Comparison of ENCODE assay signal across 20 mouse cellular contexts in the genomic region with DNA sequence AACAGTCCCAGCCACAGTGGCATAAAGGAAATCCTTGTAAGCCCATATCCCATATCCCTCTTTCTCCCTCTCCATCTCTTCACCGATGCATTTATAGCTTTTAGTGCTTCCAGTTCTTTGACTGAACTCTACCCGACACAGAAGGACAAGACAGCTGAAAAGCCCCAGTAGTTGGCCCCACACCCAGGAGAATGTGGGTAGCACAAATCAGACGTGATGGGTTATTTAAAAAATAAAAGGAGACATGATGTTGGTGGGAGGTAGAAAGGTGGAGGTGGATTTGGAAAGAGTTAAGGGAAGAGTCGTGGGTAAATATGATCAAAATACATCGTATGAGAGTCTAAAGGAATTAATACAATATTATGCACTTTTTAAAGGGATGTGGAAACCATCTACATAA. TPM values are rescaled to one million over a fixed set of nuclear protein-coding genes. Genes with fewer than 3 reads are reported as not detected.
A peak's percentile ranks its signal among the peaks of the same experiment; 100 is the strongest.
DNase-seq lines count a peak whose midpoint lies in the region; TF ChIP-seq lines count a peak whose summit lies in the region.
"Had no signal": no experiment of that assay in that cellular context is flagged by ENCODE, and none has a peak within 500 bp of the region (broad histone marks: within the 10 kb centered on the region; RNA-seq: fewer than 3 reads in every experiment).

No protein-coding gene starts in this region.

- peak overlapping the region; percentile 72 for H3K27ac ChIP-seq in layer of hippocampus, adult 2 months
- peak overlapping the region; percentile 63; the same call in 1 of the 2 replicates for H3K27ac ChIP-seq in left cerebral cortex, adult 2 months
- peak overlapping the region; percentile 82; the same call in 1 of the 2 replicates for H3K27ac ChIP-seq in cortical plate, adult 2 months (ENCODE audit: insufficient read depth, low read length)
- H3K27ac ChIP-seq: embryonic facial prominence, embryonic 10.5 days; embryonic facial prominence, embryonic 12.5 days; forebrain, embryonic 13.5 days; forebrain, embryonic 15.5 days had no signal

- TF ChIP-seq CTCF in layer of hippocampus, adult 2 months (conservative IDR thresholded peaks at IDR 0.05) = no peak
- no peak for TF ChIP-seq CTCF in left cerebral cortex, adult 2 months (IDR thresholded peaks at IDR 0.05)
- TF ChIP-seq CTCF in cortical plate, adult 2 months (IDR thresholded peaks at IDR 0.05; ENCODE audit: extremely low read depth, insufficient read depth, low read length) = no peak

- intact Hi-C loops in left cerebral cortex, adult 2 months (cut with DNase I) = loop anchor here (5.0 kb wide), 1 partner anchor 95 kb away; no protein-coding TSS in a partner anchor
- intact Hi-C loops in left cerebral cortex, postnatal 10 days (cut with DNase I) = no loop called here

- H3K4me3 ChIP-seq in layer of hippocampus, adult 2 months = no peak overlapping the region
- no peak overlapping the region for H3K4me3 ChIP-seq in left cerebral cortex, adult 2 months
- no peak overlapping the region for H3K4me3 ChIP-seq in cortical plate, adult 2 months (ENCODE audit: insufficient read depth, low read length)
- H3K4me3 ChIP-seq: embryonic facial prominence, embryonic 10.5 days; embryonic facial prominence, embryonic 12.5 days; forebrain, embryonic 13.5 days; forebrain, embryonic 15.5 days had no signal

- peaks cover 45% of the 10 kb centered on the region for H3K4me1 ChIP-seq in cortical plate, adult 2 months (ENCODE audit: control insufficient read depth, insufficient read depth, low read length)
- H3K4me1 ChIP-seq: embryonic facial prominence, embryonic 10.5 days; embryonic facial prominence, embryonic 12.5 days; forebrain, embryonic 13.5 days had no signal

- no peak for TF ChIP-seq POLR2A in cortical plate, adult 2 months (IDR thresholded peaks at IDR 0.05; ENCODE audit: extremely low read depth, insufficient read depth, low read length)

- DNase-seq in layer of hippocampus, adult 2 months (ENCODE audit: low spot score in 2 of 2) = no peak
- DNase-seq in layer of hippocampus, adult 11-12 months (ENCODE audit: low spot score) = no peak
- DNase-seq in left cerebral cortex, adult 2 months (ENCODE audit: extremely low spot score in 1 of 2, low spot score in 2 of 2) = no peak
- no peak for DNase-seq in left cerebral cortex, postnatal 10 days (ENCODE audit: extremely low spot score in 1 of 2, low spot score in 2 of 2)
- no peak for DNase-seq in ovary, postnatal 36 days (ENCODE audit: low spot score)
- DNase-seq: adrenal gland, adult 2 months; adrenal gland, postnatal 10 days; adrenal gland, postnatal 25 days; cerebellum, adult 11-12 months; cerebellum, adult 2 months; cerebellum, adult 9-10 months; cerebellum, postnatal 25 days; forebrain, postnatal 0 days had no signal

RNA-seq across cellular contexts. Expression of a gene that starts 40.4 kb away (rescaled TPM):
- total RNA-seq in layer of hippocampus, adult 2 months (2021) = 100 to 1,000 TPM; 306 to 310 TPM
- total RNA-seq in left cerebral cortex, adult 2 months (2021) = 100 to 1,000 TPM; 386 to 451 TPM
- total RNA-seq in left cerebral cortex, postnatal 10 days (2021) = 100 to 1,000 TPM; 336 to 347 TPM
- 202 and 211 TPM in 2 replicates for polyA plus RNA-seq in cortical plate, adult 2 months (2012; rRNA removed)
- total RNA-seq: MEL had no signal
- polyA plus RNA-seq: C2C12 had no signal
